Mouse (Mus musculus): ENCODE measurements around the gene Angptl6.
A peak's percentile ranks its signal among the peaks of the same experiment; 100 is the strongest.

Angptl6 gene

GRCm38 (mm10) chr9:20879097-20879792 is at the start of gene Angptl6:
Gene Angptl6, minus strand, starts transcription at chr9:20879727.
- no peak for DNase-seq

- DNase-seq = no peak
Measured at GRCm38 (mm10) chr9:20923258-20923657, 43.7 kb upstream of the Angptl6 start.

GRCm38 (mm10) chr9:20916160-20916559 is 36.6 kb upstream of the Angptl6 start:
- DNase-seq = peak in 1 of 2 experiments; percentile 44

- DNase-seq = no peak
Measured at GRCm38 (mm10) chr9:20909948-20910347, 30.4 kb upstream of the Angptl6 start.

- no peak for DNase-seq
Measured at GRCm38 (mm10) chr9:20902174-20902491, 22.6 kb upstream of the Angptl6 start.

GRCm38 (mm10) chr9:20901466-20902173 is 22.1 kb upstream of the Angptl6 start:
- DNase-seq = no peak

GRCm38 (mm10) chr9:20898511-20899073 is 19.1 kb upstream of the Angptl6 start, which contains the start of gene Eif3g:
Gene Eif3g, minus strand, starts transcription at chr9:20898623.
- DNase-seq = peak; percentile 68 to 76

GRCm38 (mm10) chr9:20897736-20898510 is 18.4 kb upstream of the Angptl6 start:
- no peak for DNase-seq

- DNase-seq = no peak
Measured at GRCm38 (mm10) chr9:20895382-20895781, 15.9 kb upstream of the Angptl6 start.

- DNase-seq = no peak
Measured at GRCm38 (mm10) chr9:20894629-20895028, 15.1 kb upstream of the Angptl6 start.

GRCm38 (mm10) chr9:20893590-20894343 is 14.2 kb upstream of the Angptl6 start:
- DNase-seq = no peak

GRCm38 (mm10) chr9:20893069-20893468 is 13.5 kb upstream of the Angptl6 start:
- DNase-seq = no peak

- DNase-seq = no peak
Measured at GRCm38 (mm10) chr9:20892104-20892653, 12.7 kb upstream of the Angptl6 start.

- no peak for DNase-seq
Measured at GRCm38 (mm10) chr9:20891339-20892103, 12.0 kb upstream of the Angptl6 start.

- DNase-seq = no peak
Measured at GRCm38 (mm10) chr9:20890411-20890810, 10.9 kb upstream of the Angptl6 start.

- no peak for DNase-seq
Measured at GRCm38 (mm10) chr9:20889185-20890141, 9.9 kb upstream of the Angptl6 start.

GRCm38 (mm10) chr9:20888386-20888765 is 8.8 kb upstream of the Angptl6 start:
- DNase-seq = no peak

GRCm38 (mm10) chr9:20887704-20888385 is 8.3 kb upstream of the Angptl6 start, which contains the start of gene Ppan:
Gene Ppan, plus strand, starts transcription at chr9:20888175.
- peak; percentile 88 to 94 for DNase-seq

GRCm38 (mm10) chr9:20887191-20887590 is 7.7 kb upstream of the Angptl6 start:
- no peak for DNase-seq

Data from thymus, adult 18-20 months (tissue).